Mouse (Mus musculus) liver, embryonic 11.5 days (tissue): ENCODE data around the gene Gtf3a. TPM values are rescaled to one million over a fixed set of nuclear protein-coding genes. Genes with fewer than 3 reads are reported as not detected.

Experiments
- ATAC-seq: fragments of 200-750 bp; cut with Nextera tagmentation; replicated peaks from 2 replicates; pipeline ENCODE4 v1.8.0; 2017; ENCODE audit warnings: moderate number of reproducible peaks, mild to moderate bottlenecking, moderate TSS enrichment, moderate library complexity; ENCODE audit not compliant: low FRiP score
- DNase-seq: peaks from one replicate; pipeline ENCODE4 v3.0.0-alpha.2; 2017; ENCODE audit warnings: low spot score
- H3K27ac ChIP-seq: fragments of 300-500 bp; sonication (generic); 2 replicates; pipeline ENCODE4 v1.5.1; 2014; ENCODE audit warnings: mild to moderate bottlenecking, low read depth, low read length, control low read depth
- H3K27me3 ChIP-seq: fragments of 300-500 bp; sonication (generic); replicated peaks from 2 replicates; pipeline ENCODE4 v1.6.1; 2014; ENCODE audit warnings: low read length, mixed read lengths; ENCODE audit not compliant: control insufficient read depth, insufficient read depth
- H3K36me3 ChIP-seq: fragments of 300-500 bp; sonication (generic); 2 replicates; pipeline ENCODE4 v1.6.1; 2014; ENCODE audit warnings: mild to moderate bottlenecking, low read length, moderate library complexity, mixed read lengths; ENCODE audit not compliant: control insufficient read depth, insufficient read depth
- H3K4me1 ChIP-seq: fragments of 300-500 bp; sonication (generic); replicated peaks from 2 replicates; pipeline ENCODE4 v1.6.1; 2014; ENCODE audit warnings: low read length, mixed read lengths; ENCODE audit not compliant: control insufficient read depth, insufficient read depth
- H3K4me2 ChIP-seq: fragments of 300-500 bp; sonication (generic); 2 replicates; pipeline ENCODE4 v1.6.1; 2014; ENCODE audit warnings: mild to moderate bottlenecking, control low read depth, moderate library complexity
- H3K4me3 ChIP-seq: fragments of 300-500 bp; sonication (generic); 2 replicates; pipeline ENCODE4 v1.5.1; 2014; ENCODE audit warnings: low read depth, low read length, control low read depth
- H3K9ac ChIP-seq: fragments of 300-500 bp; sonication (generic); 2 replicates; pipeline ENCODE4 v1.6.1; 2014; ENCODE audit warnings: low read depth, low read length, control low read depth
- H3K9me3 ChIP-seq: fragments of 300-500 bp; sonication (generic); 2 replicates; pipeline ENCODE4 v1.6.1; 2016; ENCODE audit warnings: low read length, inconsistent platforms, mixed read lengths; ENCODE audit not compliant: control insufficient read depth
- WGBS: fragments of 180-500 bp; shearing (Covaris S2); extraction: QIAGEN DNeasy Blood & Tissue Kit; methylation state at CpG from one replicate; pipeline ENCODE4 v1.1.7; 2014; 5-methylcytosine and 5-hydroxymethylcytosine counted together
- polyA plus RNA-seq: library from polyadenylated mRNA; unstranded; fragments of >200 nt; fragmentation: Nextera tagmentation; extraction: Ambion mirVana; gene quantifications from 2 replicates; pipeline ENCODE4 v1.2.1, GENCODE M21; 2014

Gene Gtf3a
- polyA plus RNA-seq, 1 experiment from 2014 or later, result 158 TPM

GRCm38 (mm10) chr5:146963937-146964278 lies 15.5 kb downstream of the Gtf3a start:
- peak overlapping the region; percentile 70 for H3K4me3 ChIP-seq
- WGBS, result 58% methylated on average over 8 of the region's 8 CpGs
- ATAC-seq (peak; percentile 8; the same call in 1 of the 2 replicates), DNase-seq (no peak)
- peak overlapping the region; percentile 52 for H3K4me2 ChIP-seq
- H3K27ac ChIP-seq, result no peak overlapping the region
- H3K4me1 ChIP-seq, result peaks cover 5% of the 10 kb centered on the region; the same call in 1 of the 2 replicates
- H3K36me3 ChIP-seq, result peaks cover 3% of the 10 kb centered on the region; the same call in 1 of the 2 replicates
- no peaks in the 10 kb centered on the region for H3K9me3 ChIP-seq
- no peaks in the 10 kb centered on the region for H3K27me3 ChIP-seq
- peak overlapping the region; percentile 55 for H3K9ac ChIP-seq

- Histone ChIP-seq H3K4me2 (no peak overlapping the region), H3K27me3 (no peaks in the 10 kb centered on the region), H3K4me1 (no peaks in the 10 kb centered on the region), H3K4me3 (no peak overlapping the region), H3K36me3 (no peaks in the 10 kb centered on the region), H3K27ac (no peak overlapping the region), H3K9ac (no peak overlapping the region), H3K9me3 (no peaks in the 10 kb centered on the region)
- DNase-seq (no peak), ATAC-seq (no peak)
- WGBS, result 77% methylated on average over 13 of the region's 13 CpGs
These were observed 20.4 kb downstream of the Gtf3a start for GRCm38 (mm10) chr5:146968695-146969393.

- H3K9me3 ChIP-seq, result no peaks in the 10 kb centered on the region
- H3K27me3 ChIP-seq, result no peaks in the 10 kb centered on the region
- 69% methylated on average over 10 of the region's 10 CpGs for WGBS
- no peak overlapping the region for H3K4me2 ChIP-seq
- no peak overlapping the region for H3K4me3 ChIP-seq
- ATAC-seq (no peak), DNase-seq (no peak)
- H3K36me3 ChIP-seq, result no peaks in the 10 kb centered on the region
- no peak overlapping the region for H3K9ac ChIP-seq
- no peak overlapping the region for H3K27ac ChIP-seq
- H3K4me1 ChIP-seq, result no peaks in the 10 kb centered on the region
These were observed 23.5 kb downstream of the Gtf3a start for GRCm38 (mm10) chr5:146971776-146972561.

GRCm38 (mm10) chr5:146973353-146973752 lies 24.9 kb downstream of the Gtf3a start:
- H3K27me3 ChIP-seq, result no peaks in the 10 kb centered on the region
- no peak overlapping the region for H3K4me3 ChIP-seq
- H3K4me1 ChIP-seq, result no peaks in the 10 kb centered on the region
- 83% methylated on average over 9 of the region's 9 CpGs for WGBS
- H3K4me2 ChIP-seq, result no peak overlapping the region
- H3K36me3 ChIP-seq, result no peaks in the 10 kb centered on the region
- DNase-seq, result no peak
- no peak overlapping the region for H3K9ac ChIP-seq
- no peak overlapping the region for H3K27ac ChIP-seq
- H3K9me3 ChIP-seq, result no peaks in the 10 kb centered on the region
- ATAC-seq, result no peak; the same call in 1 of the 2 replicates

- H3K9me3 ChIP-seq, result no peaks in the 10 kb centered on the region
- H3K4me2 ChIP-seq, result no peak overlapping the region
- H3K4me3 ChIP-seq, result no peak overlapping the region
- no peaks in the 10 kb centered on the region for H3K4me1 ChIP-seq
- DNase-seq (no peak), ATAC-seq (no peak)
- H3K36me3 ChIP-seq, result no peaks in the 10 kb centered on the region
- H3K27ac ChIP-seq, result no peak overlapping the region
- H3K9ac ChIP-seq, result no peak overlapping the region
- no peaks in the 10 kb centered on the region for H3K27me3 ChIP-seq
- 85% methylated on average over 25 of the region's 25 CpGs for WGBS
These were observed 25.7 kb downstream of the Gtf3a start for GRCm38 (mm10) chr5:146973858-146974780.

GRCm38 (mm10) chr5:146974781-146975123 lies 26.3 kb downstream of the Gtf3a start:
- Histone ChIP-seq H3K36me3 (no peaks in the 10 kb centered on the region), H3K27me3 (no peaks in the 10 kb centered on the region), H3K9me3 (no peaks in the 10 kb centered on the region), H3K4me1 (no peaks in the 10 kb centered on the region), H3K9ac (no peak overlapping the region), H3K27ac (no peak overlapping the region), H3K4me2 (no peak overlapping the region), H3K4me3 (no peak overlapping the region)
- 53% methylated on average over 13 of the region's 13 CpGs for WGBS
- DNase-seq (no peak), ATAC-seq (no peak)

- H3K4me3 ChIP-seq, result no peak overlapping the region
- no peak overlapping the region for H3K27ac ChIP-seq
- no peak overlapping the region for H3K4me2 ChIP-seq
- WGBS, result 87% methylated on average over 6 of the region's 6 CpGs
- no peaks in the 10 kb centered on the region for H3K36me3 ChIP-seq
- DNase-seq (no peak), ATAC-seq (no peak)
- no peaks in the 10 kb centered on the region for H3K9me3 ChIP-seq
- H3K27me3 ChIP-seq, result peaks cover 18% of the 10 kb centered on the region
- no peak overlapping the region for H3K9ac ChIP-seq
- H3K4me1 ChIP-seq, result no peaks in the 10 kb centered on the region
These were observed 32.9 kb downstream of the Gtf3a start for GRCm38 (mm10) chr5:146981376-146981775.

GRCm38 (mm10) chr5:146983216-146983615 lies 34.8 kb downstream of the Gtf3a start:
- 14% methylated on average over 8 of the region's 8 CpGs for WGBS
- no peak overlapping the region for H3K27ac ChIP-seq
- H3K4me3 ChIP-seq, result no peak overlapping the region
- H3K27me3 ChIP-seq, result peaks cover 21% of the 10 kb centered on the region
- H3K9me3 ChIP-seq, result no peaks in the 10 kb centered on the region
- no peak for ATAC-seq
- no peak overlapping the region for H3K9ac ChIP-seq
- no peaks in the 10 kb centered on the region for H3K36me3 ChIP-seq
- no peak overlapping the region for H3K4me2 ChIP-seq
- DNase-seq, result peak; percentile 54
- no peaks in the 10 kb centered on the region for H3K4me1 ChIP-seq
